Mouse (Mus musculus) C2C12 (cell line): ENCODE results near the gene Strn4. TPM values are rescaled to one million over a fixed set of nuclear protein-coding genes. Genes with fewer than 3 reads are reported as not detected.

ENCODE experiments used
- H3K27me3 ChIP-seq: one replicate; pipeline ENCODE4 v1.6.1; 2011; ENCODE audit not compliant: control insufficient read depth, insufficient read depth, insufficient read length
- H3K36me3 ChIP-seq: one replicate; pipeline ENCODE4 v1.6.1; 2011; ENCODE audit not compliant: control insufficient read depth, insufficient read depth
- H3K4me3 ChIP-seq: one replicate; pipeline ENCODE4 v1.5.1; 2011; ENCODE audit warnings: mild to moderate bottlenecking, control low read depth; ENCODE audit not compliant: poor library complexity, insufficient read depth, severe bottlenecking
- H3K79me2 ChIP-seq: one replicate; pipeline ENCODE4 v1.6.1; 2011; ENCODE audit not compliant: control insufficient read depth, insufficient read depth
- H3K79me3 ChIP-seq: one replicate; pipeline ENCODE4 v1.6.1; 2011; ENCODE audit warnings: low read depth, control low read depth
- H3ac ChIP-seq: one replicate; pipeline ENCODE3; 2011; ENCODE audit warnings: low read depth; ENCODE audit not compliant: control insufficient read depth, insufficient read length
- CEBPB ChIP-seq: IDR thresholded peaks from one replicate; pipeline ENCODE4 v1.6.1; 2011; ENCODE audit warnings: low read depth, mild to moderate bottlenecking, control low read depth, moderate library complexity
- CTCF ChIP-seq: IDR thresholded peaks from one replicate; pipeline ENCODE4 v1.5.1; 2011; ENCODE audit not compliant: control insufficient read depth, insufficient read depth, insufficient read length
- FOSL1 ChIP-seq: IDR thresholded peaks from one replicate; pipeline ENCODE4 v1.8.0; 2011; ENCODE audit warnings: mild to moderate bottlenecking, low read length; ENCODE audit not compliant: poor library complexity, insufficient read depth, severe bottlenecking
- MAX ChIP-seq: IDR thresholded peaks from one replicate; pipeline ENCODE4 v1.6.1; 2011; ENCODE audit warnings: mild to moderate bottlenecking, control low read depth
- MYOD1 ChIP-seq: IDR thresholded peaks from one replicate; pipeline ENCODE4 v1.6.1; 2011; ENCODE audit warnings: low read depth; ENCODE audit not compliant: control insufficient read depth, insufficient read length
- MYOG ChIP-seq: IDR thresholded peaks from one replicate; pipeline ENCODE4 v1.6.1; 2011; ENCODE audit not compliant: control insufficient read depth, insufficient read length; ENCODE audit errors: extremely low read depth
- USF1 ChIP-seq: IDR thresholded peaks from one replicate; pipeline ENCODE4 v1.6.1; 2011; ENCODE audit warnings: low read depth, mild to moderate bottlenecking, control low read depth, moderate library complexity
- polyA plus RNA-seq: library from polyadenylated mRNA; unstranded; fragments of >200 nt; fragmentation: generic; extraction: Trizol; gene quantifications from one replicate; pipeline ENCODE4 v1.2.1, GENCODE M21; 2012; ENCODE audit warnings: missing spikeins

Strn4 gene
- polyA plus RNA-seq, 1 experiment = 50.4 TPM

GRCm38 (mm10) chr7:16807936-16808335 is 7.8 kb upstream of the Strn4 start:
- no peaks in the 10 kb centered on the region for H3K27me3 ChIP-seq
- H3K4me3 ChIP-seq = no peak overlapping the region
- no peak for TF ChIP-seq CEBPB
- TF ChIP-seq MYOD1 = no peak
- TF ChIP-seq FOSL1 = no peak
- no peak for TF ChIP-seq MYOG
- no peaks in the 10 kb centered on the region for H3K79me3 ChIP-seq
- H3K36me3 ChIP-seq = peaks cover 7% of the 10 kb centered on the region
- H3K79me2 ChIP-seq = no peaks in the 10 kb centered on the region
- no peak overlapping the region for H3ac ChIP-seq

GRCm38 (mm10) chr7:16808647-16809046 is 7.0 kb upstream of the Strn4 start:
- no peaks in the 10 kb centered on the region for H3K27me3 ChIP-seq
- no peaks in the 10 kb centered on the region for H3K79me2 ChIP-seq
- H3K79me3 ChIP-seq = no peaks in the 10 kb centered on the region
- H3ac ChIP-seq = no peak overlapping the region
- no peak overlapping the region for H3K4me3 ChIP-seq
- TF ChIP-seq MYOG (no peak), FOSL1 (no peak), CEBPB (no peak), USF1 (no peak), MYOD1 (no peak)
- H3K36me3 ChIP-seq = peaks cover 9% of the 10 kb centered on the region

DNA sequence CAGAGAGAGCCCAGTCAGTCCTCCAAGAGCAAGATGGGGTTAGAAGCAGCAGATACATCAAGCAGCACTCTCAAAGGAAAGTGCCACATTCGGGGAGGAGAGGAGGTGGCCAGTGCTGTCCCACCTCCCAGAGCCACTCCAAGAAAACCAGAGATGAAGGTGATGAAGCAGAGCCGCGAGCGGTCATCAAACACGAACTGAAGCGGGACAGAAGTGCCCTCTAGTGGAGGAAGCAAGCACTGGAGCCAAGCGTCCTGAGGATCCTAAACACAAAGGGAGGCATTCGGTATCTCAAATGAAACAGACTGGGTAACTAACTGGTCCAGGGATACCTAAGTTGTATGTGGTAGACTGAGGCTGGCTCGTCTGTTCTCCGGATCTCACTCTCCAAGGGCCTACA is 6.0 kb upstream of the Strn4 start:
- Histone ChIP-seq H3K79me3 (no peaks in the 10 kb centered on the region), H3K4me3 (no peak overlapping the region), H3K36me3 (peaks cover 11% of the 10 kb centered on the region), H3K27me3 (no peaks in the 10 kb centered on the region), H3ac (no peak overlapping the region), H3K79me2 (no peaks in the 10 kb centered on the region)
- TF ChIP-seq CTCF (peak; percentile 53), FOSL1 (no peak)

DNA sequence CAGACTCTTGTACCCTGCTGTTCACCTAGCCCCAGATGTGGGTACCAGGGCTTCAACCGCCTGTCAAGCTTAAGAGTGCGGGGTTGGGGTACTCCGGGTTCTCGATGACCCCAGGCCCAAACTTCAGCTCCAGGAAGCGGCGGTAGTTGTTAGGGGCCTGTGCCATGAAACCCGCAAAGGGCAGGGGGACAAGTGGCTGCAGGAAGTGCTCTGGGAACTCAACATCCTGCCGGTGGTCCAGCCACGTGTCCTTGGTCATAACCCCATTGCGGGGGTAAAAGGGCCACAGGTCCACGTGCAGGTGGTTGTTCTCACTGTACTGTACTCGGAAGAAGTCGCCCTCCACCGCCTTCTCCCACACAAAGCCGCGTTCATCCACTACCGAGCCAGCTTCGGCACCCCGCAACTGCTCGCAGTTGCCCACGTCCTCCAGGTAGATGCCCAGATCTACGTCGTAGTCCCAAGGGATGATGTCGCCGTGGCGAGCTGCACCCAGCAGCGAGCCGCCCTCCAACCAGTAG is 5.2 kb upstream of the Strn4 start:
- Histone ChIP-seq H3K36me3 (peaks cover 11% of the 10 kb centered on the region), H3ac (no peak overlapping the region), H3K27me3 (no peaks in the 10 kb centered on the region), H3K79me3 (no peaks in the 10 kb centered on the region), H3K79me2 (no peaks in the 10 kb centered on the region), H3K4me3 (no peak overlapping the region)
- TF ChIP-seq MYOD1 (no peak), MAX (no peak), FOSL1 (no peak), CEBPB (no peak), USF1 (no peak), CTCF (no peak), MYOG (no peak)

DNA sequence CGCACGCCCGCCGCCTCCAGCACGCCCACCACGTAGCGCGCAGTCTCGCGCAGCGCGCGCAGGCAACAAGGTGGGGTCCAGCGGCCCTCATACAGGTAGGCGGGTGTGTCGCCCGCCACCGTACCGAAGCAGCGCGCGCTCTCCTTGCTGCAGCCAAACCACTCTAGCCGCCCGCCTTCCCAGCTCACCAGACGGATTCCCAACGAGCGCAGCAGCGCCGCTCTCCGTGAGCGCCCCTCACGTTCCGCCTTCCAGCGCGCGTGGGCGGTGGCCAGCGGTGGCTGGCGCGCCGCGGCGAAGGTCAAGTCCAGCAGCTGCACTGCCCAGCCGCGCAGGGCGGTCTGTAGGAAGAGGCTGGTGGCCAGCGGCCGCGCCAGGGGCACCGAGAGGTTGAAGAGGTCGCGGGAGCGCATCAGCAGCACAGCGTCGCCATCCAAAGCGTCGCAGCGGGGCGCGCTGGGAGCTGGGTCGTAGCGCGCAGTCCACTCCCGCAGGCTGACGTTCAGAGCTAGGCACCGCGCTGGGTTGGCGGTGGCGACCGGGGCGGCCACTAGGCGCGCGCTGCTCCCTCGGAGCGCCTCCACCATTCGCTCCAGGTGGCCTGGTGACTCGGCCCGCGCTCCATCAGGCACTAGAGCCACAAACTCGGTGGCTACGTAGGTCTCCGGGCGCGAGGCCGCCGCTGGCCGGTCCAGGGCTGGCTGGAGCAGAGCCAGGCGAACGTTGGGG is 4.6 kb upstream of the Strn4 start:
- no peak overlapping the region for H3K4me3 ChIP-seq
- no peaks in the 10 kb centered on the region for H3K79me3 ChIP-seq
- TF ChIP-seq CTCF (no peak), USF1 (no peak), MYOD1 (no peak), MYOG (no peak), FOSL1 (no peak), CEBPB (no peak), MAX (no peak)

DNA sequence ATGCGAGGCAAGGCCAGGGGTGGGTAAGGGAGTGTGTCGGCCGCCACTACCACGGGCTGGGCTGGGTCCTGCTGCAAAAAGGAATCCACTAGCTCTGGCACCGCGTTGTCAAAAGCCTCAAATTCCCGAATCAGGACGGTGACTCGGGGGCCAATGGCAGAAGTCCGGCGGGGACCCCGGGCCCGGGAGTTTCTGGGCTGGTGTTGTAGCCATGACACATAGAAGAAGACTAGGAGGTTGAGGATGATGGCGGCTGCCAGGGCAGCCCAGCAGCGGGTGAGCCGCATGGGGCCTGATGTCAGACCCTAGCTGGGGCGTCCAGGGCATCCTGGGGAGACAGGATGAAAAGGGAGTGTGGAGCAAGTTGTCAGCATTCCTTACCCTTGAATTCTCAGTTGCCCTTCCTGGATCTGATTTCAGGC is 4.0 kb upstream of the Strn4 start:
- Histone ChIP-seq H3K79me2 (peaks cover 3% of the 10 kb centered on the region), H3K4me3 (no peak overlapping the region), H3K36me3 (peaks cover 11% of the 10 kb centered on the region), H3ac (no peak overlapping the region), H3K79me3 (peaks cover under 1% of the 10 kb centered on the region), H3K27me3 (no peaks in the 10 kb centered on the region)
- TF ChIP-seq CTCF (no peak), USF1 (no peak), CEBPB (no peak)

More for the DNA sequence above, 4.6 kb upstream of the Strn4 start:
- no peak overlapping the region for H3ac ChIP-seq
- no peaks in the 10 kb centered on the region for H3K79me2 ChIP-seq
- H3K27me3 ChIP-seq = no peaks in the 10 kb centered on the region
- peaks cover 11% of the 10 kb centered on the region for H3K36me3 ChIP-seq
